Mouse (Mus musculus): ENCODE data around the gene Gk5.

GRCm38 (mm10) chr9:96228285-96228684, 109.1 kb downstream of the Gk5 start:
- no peak for TF ChIP-seq HCFC1 (IDR thresholded peaks at IDR 0.05; ENCODE audit: borderline replicate concordance, insufficient read depth, low read length)
- no peak for TF ChIP-seq ZNF384 (IDR thresholded peaks at IDR 0.05; ENCODE audit: low read depth, low read length)
- no peak for TF ChIP-seq CHD2 (IDR thresholded peaks at IDR 0.05; ENCODE audit: low read depth, low read length)
- no peak for TF ChIP-seq MAFK (IDR thresholded peaks at IDR 0.05; ENCODE audit: insufficient read depth, low read depth, low read length)
- TF ChIP-seq ZC3H11A (IDR thresholded peaks at IDR 0.05; ENCODE audit: borderline replicate concordance, low read depth, low read length), result no peak

Data from ES-E14 (cell line).